ENCODE assay signal across 8 mouse cellular contexts in the genomic region with DNA sequence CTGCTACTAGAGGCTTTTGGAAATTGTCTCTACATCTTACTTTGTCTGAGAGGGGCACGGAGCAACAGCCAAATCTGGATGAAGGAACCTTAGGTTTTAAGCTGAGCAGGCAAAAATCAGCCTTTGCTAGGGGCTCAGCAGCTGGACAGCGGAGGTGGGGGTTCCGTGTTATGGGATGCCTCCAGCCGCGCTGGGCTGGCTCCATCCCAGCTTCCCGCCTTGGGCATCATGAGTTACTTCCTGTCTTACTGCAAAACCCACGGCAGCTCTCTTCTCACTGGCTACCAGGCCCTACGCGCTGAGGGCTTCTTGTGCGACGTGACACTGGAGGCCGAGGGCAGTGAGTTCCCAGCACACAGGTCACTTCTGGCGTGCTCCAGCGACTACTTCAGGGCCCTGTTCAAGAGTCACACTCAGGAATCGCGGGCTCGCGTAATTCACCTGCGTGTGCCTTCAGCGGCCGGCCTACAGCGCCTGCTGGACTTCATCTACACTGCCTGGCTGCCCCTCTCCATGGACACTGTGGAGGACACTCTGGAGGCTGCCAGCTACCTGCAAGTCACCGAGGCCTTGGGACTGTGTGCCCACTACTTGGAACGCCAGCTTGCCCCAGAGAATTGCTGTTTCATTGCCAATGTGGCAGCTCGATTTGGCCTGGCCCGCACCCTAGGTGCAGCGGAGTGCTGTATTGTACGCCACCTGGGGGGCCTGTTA. TPM values are rescaled to one million over a fixed set of nuclear protein-coding genes. Genes with fewer than 3 reads are reported as not detected.
DNase-seq lines count a peak whose midpoint lies in the region; ATAC-seq lines count a peak whose summit lies in the region.

A gene (plus strand): TSS at position 229 of the 714 bp plus-strand sequence.

- peak within 1 kb of the TSS; percentile 50 for H3K4me2 ChIP-seq in embryonic facial prominence, embryonic 12.5 days (replicated peaks)
- peak within 1 kb of the TSS; percentile 51 for H3K4me2 ChIP-seq in midbrain, embryonic 11.5 days

- H3K27me3 ChIP-seq in embryonic facial prominence, embryonic 12.5 days, result peaks cover 18% of the 10 kb centered on the region; the same call in 1 of the 2 replicates
- peaks cover 42% of the 10 kb centered on the region for H3K27me3 ChIP-seq in hindbrain, embryonic 10.5 days (ENCODE audit: insufficient read depth, poor library complexity, severe bottlenecking)
- H3K27me3 ChIP-seq in midbrain, embryonic 11.5 days (ENCODE audit: control insufficient read depth, insufficient read depth, low read length), result no peaks in the 10 kb centered on the region; the same call in 1 of the 2 replicates

- H3K27ac ChIP-seq in embryonic facial prominence, embryonic 12.5 days, result no peak within 1 kb of the TSS
- H3K27ac ChIP-seq in hindbrain, embryonic 10.5 days, result peak within 1 kb of the TSS; percentile 73
- H3K27ac ChIP-seq in midbrain, embryonic 11.5 days (ENCODE audit: low read depth, low read length), result no peak within 1 kb of the TSS

- peak within 1 kb of the TSS; percentile 12 for H3K4me3 ChIP-seq in embryonic facial prominence, embryonic 12.5 days
- H3K4me3 ChIP-seq in hindbrain, embryonic 10.5 days, result peak within 1 kb of the TSS; percentile 47
- peak within 1 kb of the TSS; percentile 16; the same call in 1 of the 2 replicates for H3K4me3 ChIP-seq in midbrain, embryonic 11.5 days (ENCODE audit: low read depth, low read length)

- ATAC-seq in embryonic facial prominence, embryonic 12.5 days (ENCODE audit: insufficient number of reproducible peaks, insufficient read depth, low FRiP score, low TSS enrichment), result 0 out of 2 replicates have a peak, but pooled peaks have one; percentile 18
- peak; percentile 28; the same call in 1 of the 2 replicates for ATAC-seq in midbrain, embryonic 11.5 days (ENCODE audit: low FRiP score)

- H3K36me3 ChIP-seq in embryonic facial prominence, embryonic 12.5 days, result no peaks in the 10 kb centered on the region
- H3K36me3 ChIP-seq in hindbrain, embryonic 10.5 days, result no peaks in the 10 kb centered on the region
- H3K36me3 ChIP-seq in midbrain, embryonic 11.5 days (ENCODE audit: control insufficient read depth, insufficient read depth, low read length), result no peaks in the 10 kb centered on the region

- peak; percentile 8 for DNase-seq in right cerebral cortex, postnatal 14 days
- DNase-seq in right cerebral cortex, postnatal 25 days, result no peak
- DNase-seq in hindbrain, embryonic 10.5 days (ENCODE audit: low spot score), result peak; percentile 26
- peak; percentile 88 for DNase-seq in midbrain, embryonic 11.5 days (ENCODE audit: low spot score, missing footprints)
- DNase-seq in adrenal gland, adult 2 months, result no peak
- DNase-seq in frontal cortex, postnatal 36 days (ENCODE audit: low spot score in 2 of 2), result no peak
- DNase-seq in ovary, adult 18-20 months (ENCODE audit: low spot score), result no peak

- no peak within 1 kb of the TSS for H3K9ac ChIP-seq in embryonic facial prominence, embryonic 12.5 days
- peak within 1 kb of the TSS; percentile 47; the same call in 1 of the 2 replicates for H3K9ac ChIP-seq in midbrain, embryonic 11.5 days (ENCODE audit: low read length)

- WGBS in embryonic facial prominence, embryonic 12.5 days, result 39% methylated on average over 28 of the region's 28 CpGs
- 38% methylated on average over 28 of the region's 28 CpGs for WGBS in hindbrain, embryonic 10.5 days
- WGBS in midbrain, embryonic 11.5 days, result 38% methylated on average over 28 of the region's 28 CpGs

- H3K4me1 ChIP-seq in embryonic facial prominence, embryonic 12.5 days, result no peaks in the 10 kb centered on the region
- peaks cover 18% of the 10 kb centered on the region for H3K4me1 ChIP-seq in hindbrain, embryonic 10.5 days (replicated peaks)
- H3K4me1 ChIP-seq in midbrain, embryonic 11.5 days (ENCODE audit: control insufficient read depth, insufficient read depth, low read length), result peaks cover 5% of the 10 kb centered on the region; the same call in 1 of the 2 replicates

- no peaks in the 10 kb centered on the region for H3K9me3 ChIP-seq in embryonic facial prominence, embryonic 12.5 days
- no peaks in the 10 kb centered on the region for H3K9me3 ChIP-seq in hindbrain, embryonic 10.5 days
- no peaks in the 10 kb centered on the region for H3K9me3 ChIP-seq in midbrain, embryonic 11.5 days (ENCODE audit: control insufficient read depth, low read length)

RNA-seq across cellular contexts. Expression of the gene that starts here (rescaled TPM):
- polyA plus RNA-seq in embryonic facial prominence, embryonic 12.5 days (2016; fragmentation: Nextera tagmentation; extraction: Ambion mirVana), result 2.3 TPM in 2 replicates
- 0.95 and 1.8 TPM in 2 replicates for polyA plus RNA-seq in hindbrain, embryonic 10.5 days (2016; fragmentation: Nextera tagmentation; extraction: Ambion mirVana)
- polyA plus RNA-seq in midbrain, embryonic 11.5 days (2014; fragmentation: Nextera tagmentation; extraction: Ambion mirVana), result 0.72 and 1.0 TPM in 2 replicates
- not detected for total RNA-seq in adrenal gland, adult 2 months (2021)
- polyA plus RNA-seq in adrenal gland, adult 2 months (2012; rRNA removed), result not detected in 2 replicates

Comparison
In these comparisons a context has a peak if more than half of its experiments do, and no peak if none do; other contexts are left out.
1. DNase-seq: peak in right cerebral cortex, postnatal 14 days (single experiment), hindbrain, embryonic 10.5 days (single experiment) and midbrain, embryonic 11.5 days (single experiment); none in right cerebral cortex, postnatal 25 days (single experiment), adrenal gland, adult 2 months (single experiment), frontal cortex, postnatal 36 days (0 of 2) and ovary, adult 18-20 months (single experiment).
2. Peak in every context shown above with its lines, with median percentiles within 50 percentile points of each other: H3K4me3 ChIP-seq.